Mouse (Mus musculus) intestine, postnatal 0 days (tissue): ENCODE results near the gene Dgke. TPM values are rescaled to one million over a fixed set of nuclear protein-coding genes. Genes with fewer than 3 reads are reported as not detected.
"Not testable (repeated sequence)": the region's sequence is repeated elsewhere in the genome, so short reads cannot be mapped to it uniquely, and the experiment has no call there.

Source experiments
- ATAC-seq: fragments of 200-750 bp; cut with Nextera tagmentation; 2 replicates; pipeline ENCODE4 v1.8.0; 2017; ENCODE audit warnings: mild to moderate bottlenecking, moderate TSS enrichment, moderate library complexity
- H3K27ac ChIP-seq: fragments of 300-500 bp; sonication (generic); 2 replicates; pipeline ENCODE4 v1.5.1; 2014; ENCODE audit warnings: mild to moderate bottlenecking, low read depth, low read length, moderate library complexity
- H3K27me3 ChIP-seq: fragments of 300-500 bp; sonication (generic); replicated peaks from 2 replicates; pipeline ENCODE4 v1.6.1; 2014; ENCODE audit warnings: low read length, mixed read lengths; ENCODE audit not compliant: control insufficient read depth, insufficient read depth
- H3K36me3 ChIP-seq: fragments of 300-500 bp; sonication (generic); 2 replicates; pipeline ENCODE4 v1.6.1; 2014; ENCODE audit warnings: mild to moderate bottlenecking, moderate library complexity; ENCODE audit not compliant: control insufficient read depth, insufficient read depth
- H3K4me1 ChIP-seq: fragments of 300-500 bp; sonication (generic); replicated peaks from 2 replicates; pipeline ENCODE4 v1.6.1; 2014; ENCODE audit warnings: antibody characterized with exemption, low read length, mixed read lengths; ENCODE audit not compliant: control insufficient read depth, insufficient read depth
- H3K4me2 ChIP-seq: fragments of 300-500 bp; sonication (generic); replicated peaks from 2 replicates; pipeline ENCODE4 v1.6.1; 2014; ENCODE audit warnings: low read depth, mild to moderate bottlenecking, moderate library complexity
- H3K4me3 ChIP-seq: fragments of 300-500 bp; sonication (generic); 2 replicates; pipeline ENCODE4 v1.5.1; 2014; ENCODE audit warnings: low read depth, low read length
- H3K9ac ChIP-seq: fragments of 300-500 bp; sonication (generic); 2 replicates; pipeline ENCODE4 v1.6.1; 2014; ENCODE audit warnings: mild to moderate bottlenecking, low read depth, low read length
- H3K9me3 ChIP-seq: fragments of 300-500 bp; sonication (generic); 2 replicates; pipeline ENCODE4 v1.6.1; 2016; ENCODE audit warnings: mixed run types; ENCODE audit not compliant: control insufficient read depth
- CTCF ChIP-seq: sonication (generic); IDR thresholded peaks from 2 replicates; pipeline ENCODE4 v1.5.1; 2016; ENCODE audit warnings: low read depth, mild to moderate bottlenecking, control low read depth, antibody characterized with exemption, moderate library complexity
- WGBS: fragments of 180-500 bp; shearing (Covaris S2); extraction: QIAGEN DNeasy Blood & Tissue Kit; methylation state at CpG from one replicate; pipeline ENCODE4 v1.1.7; 2014; 5-methylcytosine and 5-hydroxymethylcytosine counted together
- polyA plus RNA-seq: library from polyadenylated mRNA; unstranded; fragments of >200 nt; fragmentation: Nextera tagmentation; extraction: Ambion mirVana; gene quantifications from 2 replicates; pipeline ENCODE4 v1.2.1, GENCODE M21; 2015

Dgke gene
- polyA plus RNA-seq, 1 experiment from 2014 or later, result 1.7 TPM

GRCm38 (mm10) chr11:88998974-88999722 is 67.5 kb downstream of the Dgke start, which contains the start of gene Trim25:
TSS of gene Trim25 (plus strand) at chr11:88999376.
- Histone ChIP-seq H3K4me1 (peaks cover 2% of the 10 kb centered on the region), H3K9ac (peak within 1 kb of the TSS; percentile 85), H3K27me3 (no peaks in the 10 kb centered on the region), H3K27ac (peak within 1 kb of the TSS; percentile 92), H3K9me3 (no peaks in the 10 kb centered on the region), H3K4me3 (peak within 1 kb of the TSS; percentile 85), H3K4me2 (peak within 1 kb of the TSS; percentile 79), H3K36me3 (0 out of 2 replicates have a peak, but pooled peaks cover 4% of the 10 kb centered on the region)
- 2% methylated on average over 48 of the region's 48 CpGs for WGBS
- peak; percentile 61 for TF ChIP-seq CTCF
- peak; percentile 90 for ATAC-seq

DNA sequence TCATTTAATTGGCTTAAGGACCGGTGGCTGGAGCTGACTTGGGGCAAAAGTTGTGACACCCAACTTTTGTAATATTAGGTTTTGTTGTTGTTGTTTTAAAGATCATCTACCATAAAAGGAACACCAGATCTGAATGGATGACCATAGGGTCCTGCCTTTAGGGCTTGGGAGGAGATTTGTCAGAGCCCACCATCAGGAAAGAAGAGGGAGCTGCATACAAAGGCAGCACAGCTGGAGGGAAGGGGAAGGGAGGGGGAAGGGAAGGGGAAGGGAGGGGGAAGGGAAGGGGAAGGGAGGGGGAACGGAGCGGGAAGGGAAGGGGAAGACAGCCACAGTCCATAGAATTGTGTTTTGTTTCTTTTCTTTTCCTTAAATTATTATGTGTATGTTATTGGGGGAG is 68.2 kb downstream of the Dgke start:
- H3K4me2 ChIP-seq, result peak overlapping the region; percentile 79
- H3K27me3 ChIP-seq, result no peaks in the 10 kb centered on the region
- H3K9me3 ChIP-seq, result no peaks in the 10 kb centered on the region
- no peak overlapping the region for H3K9ac ChIP-seq
- no peak overlapping the region for H3K27ac ChIP-seq
- H3K4me3 ChIP-seq, result no peak overlapping the region; the same call in 1 of the 2 replicates
- WGBS, result 33% methylated on average over 3 of the region's 3 CpGs
- H3K36me3 ChIP-seq, result no peaks in the 10 kb centered on the region
- H3K4me1 ChIP-seq, result peaks cover 2% of the 10 kb centered on the region
- no peak for TF ChIP-seq CTCF
- no peak for ATAC-seq

GRCm38 (mm10) chr11:88997343-88997742 is 69.3 kb downstream of the Dgke start:
- not testable (repeated sequence) for H3K4me3 ChIP-seq, H3K9me3 ChIP-seq, H3K36me3 ChIP-seq, H3K27ac ChIP-seq, H3K27me3 ChIP-seq, H3K4me2 ChIP-seq, H3K4me1 ChIP-seq, H3K9ac ChIP-seq, ATAC-seq
- WGBS, result 83% methylated on average over 5 of the region's 5 CpGs
- TF ChIP-seq CTCF, result peak; percentile 38

DNA sequence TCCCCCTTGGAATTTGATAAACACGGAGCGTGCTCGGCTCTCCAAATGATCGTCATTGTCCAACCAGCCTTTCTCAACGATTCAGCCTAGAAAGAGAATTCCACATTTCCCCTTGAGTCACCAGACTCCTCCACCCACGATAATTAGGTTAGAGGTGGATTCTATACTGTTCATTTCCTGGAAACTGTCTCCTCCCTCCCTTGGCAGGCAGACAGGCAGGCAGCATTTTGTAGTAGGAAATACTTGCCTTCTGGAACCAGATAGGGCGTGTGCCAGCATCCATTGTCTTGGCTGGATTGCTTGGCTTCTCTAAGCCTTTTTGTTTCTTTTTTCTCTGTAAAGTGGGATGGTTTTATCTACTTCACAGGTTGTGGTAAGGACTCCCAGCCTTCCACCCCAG is 70.2 kb downstream of the Dgke start:
- no peak for ATAC-seq
- WGBS, result 27% methylated on average over 7 of the region's 7 CpGs
- H3K4me2 ChIP-seq, result peak overlapping the region; percentile 39

DNA sequence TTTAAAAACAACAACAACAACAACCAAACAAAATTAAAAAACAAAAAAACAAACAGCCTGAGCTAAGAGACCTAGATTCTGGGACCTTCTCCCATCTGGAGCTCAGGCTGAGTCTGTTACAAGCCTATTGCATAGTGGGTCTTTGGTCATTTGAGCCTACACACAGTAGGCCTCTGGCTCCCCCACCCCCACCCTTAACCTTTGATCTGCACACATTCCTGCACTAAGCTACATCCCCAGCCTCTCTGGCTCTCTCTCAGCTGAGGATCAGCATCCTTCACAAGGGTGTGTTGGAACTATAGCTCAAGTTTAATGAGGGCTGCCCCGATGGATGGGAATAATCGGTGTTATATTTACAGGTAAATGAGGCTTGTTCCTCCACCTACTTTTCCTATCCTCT is 71.0 kb downstream of the Dgke start:
- H3K27me3 ChIP-seq, result no peaks in the 10 kb centered on the region
- WGBS, result 74% methylated on average over 2 of the region's 2 CpGs

More for the DNA sequence above, 70.2 kb downstream of the Dgke start:
- no peaks in the 10 kb centered on the region for H3K27me3 ChIP-seq
- H3K4me3 ChIP-seq, result no peak overlapping the region
- no peaks in the 10 kb centered on the region for H3K36me3 ChIP-seq
- no peak overlapping the region for H3K9ac ChIP-seq
- H3K9me3 ChIP-seq, result no peaks in the 10 kb centered on the region
- peak overlapping the region; percentile 29; the same call in 1 of the 2 replicates for H3K27ac ChIP-seq
- TF ChIP-seq CTCF, result no peak
- no peaks in the 10 kb centered on the region; the same call in 1 of the 2 replicates for H3K4me1 ChIP-seq

GRCm38 (mm10) chr11:88994492-88994891 is 72.2 kb downstream of the Dgke start:
- 84% methylated on average over 7 of the region's 7 CpGs for WGBS
- Histone ChIP-seq H3K4me2 (no peak overlapping the region), H3K36me3 (no peaks in the 10 kb centered on the region), H3K9me3 (no peaks in the 10 kb centered on the region), H3K4me3 (no peak overlapping the region), H3K27ac (no peak overlapping the region), H3K9ac (no peak overlapping the region), H3K4me1 (no peaks in the 10 kb centered on the region; the same call in 1 of the 2 replicates), H3K27me3 (no peaks in the 10 kb centered on the region)
- no peak for TF ChIP-seq CTCF
- ATAC-seq, result no peak

More for the DNA sequence above, 71.0 kb downstream of the Dgke start:
- H3K9ac ChIP-seq, result no peak overlapping the region
- no peak overlapping the region for H3K4me3 ChIP-seq
- no peak for TF ChIP-seq CTCF
- H3K36me3 ChIP-seq, result no peaks in the 10 kb centered on the region
- no peak for ATAC-seq
- H3K4me1 ChIP-seq, result no peaks in the 10 kb centered on the region; the same call in 1 of the 2 replicates
- H3K27ac ChIP-seq, result 0 out of 2 replicates have a peak overlapping the region, but pooled peaks have one; percentile 29
- 0 out of 2 replicates have a peak overlapping the region, but pooled peaks have one; percentile 39 for H3K4me2 ChIP-seq
- H3K9me3 ChIP-seq, result no peaks in the 10 kb centered on the region
